Mouse (Mus musculus): ENCODE measurements around the gene Gas7.

The Gas7 gene

DNA sequence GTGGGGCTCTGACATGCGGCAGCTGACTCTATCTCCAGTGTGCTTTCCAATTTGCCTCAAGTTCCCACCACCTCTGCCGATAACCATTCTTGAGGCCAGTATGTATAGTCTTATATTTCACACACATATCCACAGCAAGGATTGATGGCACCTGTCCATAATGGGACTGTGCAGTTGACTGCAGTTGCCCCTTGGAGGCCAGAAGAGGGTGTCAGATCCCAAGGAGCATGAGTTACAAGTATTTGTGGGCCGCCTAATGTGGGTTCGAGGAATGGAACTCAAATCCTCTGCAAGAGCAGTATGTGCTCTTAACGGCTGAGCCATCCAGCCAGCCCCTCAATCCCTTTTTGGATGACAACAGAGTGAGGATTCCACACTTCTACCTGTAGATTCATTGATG is 119.1 kb downstream of the Gas7 start:
- DNase-seq (ENCODE audit: low spot score) = no peak

DNA sequence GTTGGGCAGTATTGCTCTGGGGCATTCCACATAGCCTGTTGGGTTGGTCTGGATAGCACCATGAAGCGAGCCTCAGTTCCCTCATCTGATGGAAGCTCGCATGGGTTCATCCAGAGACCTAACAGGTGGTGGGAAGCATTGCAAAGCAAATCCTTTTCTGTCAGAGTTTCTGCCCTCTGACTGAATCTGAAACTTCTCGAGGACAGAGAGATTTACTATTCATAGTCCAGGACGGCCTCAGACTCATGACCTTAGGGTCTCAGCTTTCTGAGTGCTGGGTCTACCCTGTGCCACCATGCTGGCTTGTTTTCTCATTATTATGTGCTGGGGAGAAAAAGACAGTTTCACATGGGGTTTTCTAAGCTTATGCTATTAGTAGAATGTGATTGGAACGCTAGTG is 122.2 kb downstream of the Gas7 start:
- no peak for DNase-seq (ENCODE audit: low spot score)

DNA sequence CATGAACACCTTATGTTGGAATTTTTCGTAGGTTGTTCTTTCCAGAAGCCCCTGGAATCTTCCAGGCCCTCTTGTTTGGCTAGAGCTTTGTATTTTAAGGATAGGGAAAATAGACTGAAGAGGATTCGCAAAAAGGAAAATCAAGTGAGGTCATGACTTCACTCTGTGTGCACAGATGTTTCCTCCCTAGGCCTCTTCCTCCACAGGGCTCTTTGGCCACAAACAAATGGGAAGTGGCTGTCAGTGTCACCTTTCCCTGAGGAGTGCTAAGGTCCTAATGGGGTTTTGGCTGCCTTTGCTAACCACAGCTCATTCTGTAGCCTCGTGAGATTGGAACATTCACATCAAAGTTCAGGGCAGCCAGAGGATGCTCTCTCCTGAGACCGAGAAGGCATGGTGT is 122.8 kb downstream of the Gas7 start:
- no peak for DNase-seq (ENCODE audit: low spot score)

DNA sequence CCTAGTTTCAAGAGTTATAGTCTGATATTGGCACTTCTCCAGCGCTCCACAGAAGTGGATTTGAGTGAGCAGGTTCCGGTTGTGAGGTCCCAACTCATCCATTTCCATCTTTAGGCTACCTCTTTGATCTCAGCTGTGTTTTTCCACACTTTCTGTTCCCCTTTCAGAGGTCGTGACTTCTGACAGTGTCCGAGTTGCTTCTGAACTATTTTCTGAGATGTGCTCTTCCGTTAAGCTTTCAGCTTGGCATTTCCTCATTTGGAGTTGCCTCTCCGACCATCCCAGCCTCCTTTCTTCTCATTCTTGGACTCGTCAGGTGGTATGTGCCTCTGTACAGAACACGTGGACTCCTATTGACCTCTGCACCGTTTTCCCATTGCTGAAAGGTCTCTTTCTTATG is 123.9 kb downstream of the Gas7 start:
- DNase-seq (ENCODE audit: low spot score) = no peak

DNA sequence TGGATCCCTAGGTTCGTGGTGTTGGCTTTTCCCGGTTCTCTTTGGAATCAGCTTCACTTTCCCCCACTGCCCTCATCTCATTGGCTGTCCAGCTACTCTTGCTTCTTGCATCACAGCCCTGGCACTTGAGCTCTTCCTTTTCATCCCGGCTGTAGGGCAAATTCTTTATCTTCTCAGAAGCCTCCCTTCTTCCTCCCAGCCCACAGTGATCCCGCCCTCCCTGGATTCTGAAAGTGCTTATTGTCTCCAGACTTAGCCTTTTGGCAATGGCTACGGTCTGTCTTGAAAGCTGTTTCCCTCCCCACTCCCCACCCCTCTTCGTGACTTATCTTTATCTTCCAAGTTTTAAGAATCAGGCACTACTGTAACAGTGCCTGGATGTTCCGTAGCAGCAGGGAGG is 126.3 kb downstream of the Gas7 start:
- DNase-seq (ENCODE audit: low spot score) = no peak

DNA sequence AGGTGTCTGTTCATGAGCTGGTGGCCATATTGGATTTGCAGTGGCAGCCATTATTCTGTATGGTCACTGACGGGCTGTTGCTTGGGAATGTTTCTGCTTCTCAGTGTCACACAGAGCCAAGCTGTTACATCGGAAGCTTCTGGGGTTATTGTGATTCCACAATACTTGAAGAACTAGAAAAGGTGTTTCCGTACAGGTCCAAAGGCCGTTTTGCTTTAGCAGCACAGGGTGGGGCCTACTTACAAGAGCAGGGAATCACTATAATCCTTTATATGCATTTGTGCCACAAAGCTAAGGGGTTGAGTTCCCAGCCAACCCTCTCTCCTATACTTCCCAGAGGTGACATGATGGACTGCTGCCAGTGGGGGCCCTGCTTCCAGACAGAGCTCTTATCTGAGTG is 127.3 kb downstream of the Gas7 start:
- no peak for DNase-seq (ENCODE audit: low spot score)

DNA sequence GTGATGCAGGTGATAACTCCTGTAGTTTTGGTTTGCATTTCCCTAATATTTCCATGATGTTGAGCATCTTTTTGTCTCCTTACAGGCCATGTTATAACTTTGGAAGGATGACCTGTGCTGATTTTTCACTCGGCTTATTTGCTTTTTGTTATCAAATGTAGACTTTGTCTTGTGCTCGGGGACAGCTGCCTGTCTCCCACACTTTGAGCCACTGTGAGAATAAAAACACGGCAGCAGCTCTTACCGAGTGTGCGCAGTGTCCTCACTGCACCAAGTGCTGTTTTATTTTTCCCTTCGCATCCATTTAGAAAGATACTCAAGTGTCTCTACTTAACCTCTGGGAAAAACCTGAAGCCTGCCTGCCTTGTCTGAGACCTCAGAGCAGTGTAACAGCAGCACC is 129.8 kb downstream of the Gas7 start:
- no peak for DNase-seq (ENCODE audit: low spot score)

DNA sequence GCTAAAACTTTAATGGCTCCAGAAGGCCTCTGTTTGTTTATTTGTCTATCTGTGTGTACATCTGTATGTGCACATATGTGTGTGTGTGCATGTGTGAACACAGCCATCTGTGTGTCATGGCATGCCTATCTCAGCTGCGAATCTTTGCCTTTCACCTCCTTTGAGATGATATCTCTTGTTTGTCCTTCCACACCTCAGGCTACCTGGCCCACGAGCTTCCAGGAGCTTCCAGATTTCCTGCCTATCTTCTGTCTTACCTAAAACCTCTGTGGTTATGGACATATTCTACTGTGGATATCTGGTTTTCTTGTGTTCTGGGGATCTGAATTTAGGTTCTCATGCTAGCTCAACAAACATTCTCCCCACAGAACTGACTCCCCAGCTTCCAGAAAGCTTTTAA is 130.4 kb downstream of the Gas7 start:
- DNase-seq (ENCODE audit: low spot score) = no peak

DNA sequence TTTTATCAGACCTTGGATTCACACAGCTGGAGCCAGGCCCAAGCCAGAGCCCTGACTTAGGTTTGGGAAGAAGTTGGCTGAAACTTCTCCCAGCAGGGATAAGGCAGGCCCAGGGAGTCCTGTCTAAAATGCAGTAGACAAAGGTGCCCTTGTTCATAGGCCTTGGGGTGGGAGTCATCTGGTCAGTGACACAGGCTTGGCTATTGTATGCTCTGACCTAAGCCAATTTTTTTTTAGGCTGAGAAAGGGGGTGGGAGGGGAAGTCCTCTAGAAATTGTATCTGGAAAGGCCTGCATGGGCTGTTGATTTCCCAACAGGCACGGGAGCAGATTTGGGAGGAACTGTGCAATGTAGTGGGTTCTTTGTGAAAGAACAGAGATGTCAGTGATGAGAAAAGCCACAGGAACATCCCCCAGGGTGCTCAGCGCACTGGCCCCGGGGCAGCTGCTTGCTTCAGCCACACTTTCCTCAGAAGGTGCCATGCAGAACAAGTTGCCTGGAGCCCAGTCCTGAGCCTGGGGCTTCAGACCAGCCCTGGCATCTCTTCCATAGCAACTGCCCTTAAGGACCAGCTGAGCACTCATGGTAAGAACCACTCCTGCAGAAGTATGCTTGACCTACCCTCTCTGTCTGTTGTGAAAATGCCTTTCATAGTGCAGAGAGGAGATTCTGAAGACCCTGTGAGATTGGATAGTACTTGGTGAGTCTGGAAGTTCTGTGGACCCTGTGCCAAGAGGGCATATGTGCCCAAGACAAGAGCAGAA is 131.2 kb downstream of the Gas7 start:
- DNase-seq (ENCODE audit: low spot score) = no peak

DNA sequence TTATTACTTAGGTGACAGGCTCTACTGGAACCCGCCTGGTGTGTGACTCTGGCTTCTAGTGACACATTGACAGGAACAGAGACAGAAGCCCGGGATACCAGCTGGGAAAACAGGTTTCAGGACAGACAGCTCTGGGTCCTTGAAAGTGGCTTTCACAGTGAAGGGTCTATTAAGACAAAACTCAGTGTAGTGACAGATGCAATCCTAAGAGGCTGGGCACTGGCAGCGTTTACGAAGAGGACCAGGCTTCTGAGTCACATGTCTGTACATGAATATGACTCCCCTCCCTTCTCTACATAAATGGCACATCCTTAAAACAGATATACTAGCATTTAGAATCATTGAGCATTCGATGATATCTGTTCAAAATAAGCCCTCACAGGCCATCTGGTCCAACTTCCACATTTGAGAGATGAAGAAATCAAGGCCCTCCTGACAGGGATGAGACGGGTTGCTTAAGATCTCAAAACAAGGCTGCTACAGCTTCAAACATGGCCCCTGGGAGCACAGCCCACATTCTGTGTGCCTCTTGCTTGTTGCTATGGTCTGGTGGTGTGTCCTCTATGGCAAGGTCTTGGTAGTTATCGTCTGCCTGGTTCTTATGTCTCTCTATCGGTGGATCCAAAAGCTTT is 133.1 kb downstream of the Gas7 start:
- no peak for DNase-seq (ENCODE audit: low spot score)

DNA sequence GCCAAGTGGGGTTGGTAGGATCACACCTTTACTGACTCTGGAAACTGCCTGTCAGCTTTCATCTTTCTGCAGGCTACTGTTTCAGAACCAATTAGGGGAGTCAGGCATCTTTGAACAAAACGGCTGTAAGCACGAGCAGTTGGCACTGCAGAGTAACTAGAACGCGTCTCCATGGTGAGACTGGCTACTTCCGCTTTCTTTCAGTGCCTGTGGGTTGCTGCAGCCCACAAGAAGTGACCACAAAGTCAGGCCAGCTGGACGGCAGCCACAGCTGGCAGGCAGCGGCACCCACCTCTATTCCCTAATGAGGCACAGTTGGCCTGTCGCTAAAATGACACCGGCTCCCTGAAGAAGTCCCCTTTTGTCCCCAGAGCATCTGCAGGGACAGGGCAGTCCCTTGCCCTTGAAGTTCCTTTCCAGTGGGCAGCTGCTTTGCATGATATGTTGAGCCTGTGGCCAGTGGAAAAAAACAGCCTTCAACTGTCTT is 133.6 kb downstream of the Gas7 start:
- DNase-seq (ENCODE audit: low spot score) = peak; percentile 62

DNA sequence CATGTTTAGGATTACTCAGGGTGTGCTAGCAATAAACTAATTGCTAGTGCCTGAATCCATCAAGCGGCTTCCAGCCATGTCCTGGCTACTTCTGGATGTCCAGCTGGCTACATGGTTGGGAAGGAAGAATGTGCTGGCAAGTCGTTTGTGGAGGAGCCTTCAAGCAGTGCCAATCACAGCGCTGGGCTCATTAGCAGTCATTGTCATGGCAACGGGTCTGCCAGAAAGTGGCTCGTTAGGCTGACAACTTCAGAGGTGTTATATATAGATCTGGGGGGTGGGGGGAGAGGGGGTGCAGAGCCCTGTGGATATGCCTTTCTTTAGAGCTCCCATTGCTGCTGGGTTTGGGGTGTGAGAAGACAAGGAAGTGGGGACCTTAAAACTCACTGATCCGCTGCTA is 141.0 kb downstream of the Gas7 start:
- peak; percentile 60 for DNase-seq (ENCODE audit: low spot score)

DNA sequence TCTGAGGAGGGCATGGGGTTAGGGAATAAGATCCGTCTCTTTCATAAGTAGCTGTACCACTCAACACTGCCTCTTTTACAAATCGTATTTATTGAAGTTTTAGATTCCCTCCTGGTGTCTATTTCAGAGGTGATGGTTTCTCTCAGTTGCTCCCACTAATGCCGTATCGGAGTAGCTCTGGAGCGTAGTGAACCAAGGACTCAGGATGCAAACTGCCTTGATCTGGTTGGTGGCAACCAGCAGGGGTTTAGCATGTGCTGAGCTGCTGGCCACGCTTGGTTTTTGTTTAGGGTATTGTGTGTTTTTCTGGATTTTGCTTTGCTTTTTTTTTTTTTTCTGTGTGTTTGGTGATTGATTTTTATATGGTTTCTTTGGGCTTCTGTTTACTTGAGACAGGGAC is 141.6 kb downstream of the Gas7 start:
- DNase-seq (ENCODE audit: low spot score) = no peak

DNA sequence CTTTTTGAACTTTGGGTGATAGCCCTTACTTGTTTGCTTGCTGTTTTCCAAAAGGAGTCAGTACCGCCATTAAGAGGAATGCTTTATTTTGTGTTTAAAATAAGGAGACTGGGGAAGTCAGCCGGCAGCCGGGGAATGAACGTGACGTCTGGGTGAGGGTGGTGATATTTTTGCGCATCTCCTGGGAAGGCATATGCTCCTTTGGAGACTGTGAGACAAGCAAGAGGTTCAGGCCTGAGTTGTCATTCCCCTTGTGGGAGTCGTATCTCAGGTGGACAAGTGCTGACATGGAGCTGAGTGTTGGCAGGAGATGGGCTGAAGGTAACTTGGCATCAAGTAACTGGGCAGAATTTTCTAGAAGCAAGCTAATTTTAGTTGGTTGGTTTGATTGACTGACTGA is 142.2 kb downstream of the Gas7 start:
- no peak for DNase-seq (ENCODE audit: low spot score)

DNA sequence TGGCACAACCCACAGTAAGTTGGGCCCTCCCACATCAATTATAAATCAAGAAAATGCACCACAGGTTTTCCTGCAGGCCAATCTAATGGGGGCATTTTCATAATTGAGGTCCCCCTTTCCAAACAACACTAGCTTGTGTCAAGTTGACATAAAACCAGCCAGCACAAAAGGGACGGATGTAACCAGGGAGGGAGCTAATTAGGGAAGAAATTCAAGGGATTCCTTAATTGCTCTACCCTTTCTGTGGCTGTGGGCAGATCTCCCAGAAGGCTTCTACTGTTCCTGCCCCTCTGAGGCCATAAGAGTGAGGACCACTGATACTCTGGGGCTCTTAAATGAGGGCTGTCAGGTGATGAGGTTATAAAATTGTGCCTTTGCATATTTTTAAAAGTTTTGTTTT is 143.9 kb downstream of the Gas7 start:
- DNase-seq (ENCODE audit: low spot score) = no peak

DNA sequence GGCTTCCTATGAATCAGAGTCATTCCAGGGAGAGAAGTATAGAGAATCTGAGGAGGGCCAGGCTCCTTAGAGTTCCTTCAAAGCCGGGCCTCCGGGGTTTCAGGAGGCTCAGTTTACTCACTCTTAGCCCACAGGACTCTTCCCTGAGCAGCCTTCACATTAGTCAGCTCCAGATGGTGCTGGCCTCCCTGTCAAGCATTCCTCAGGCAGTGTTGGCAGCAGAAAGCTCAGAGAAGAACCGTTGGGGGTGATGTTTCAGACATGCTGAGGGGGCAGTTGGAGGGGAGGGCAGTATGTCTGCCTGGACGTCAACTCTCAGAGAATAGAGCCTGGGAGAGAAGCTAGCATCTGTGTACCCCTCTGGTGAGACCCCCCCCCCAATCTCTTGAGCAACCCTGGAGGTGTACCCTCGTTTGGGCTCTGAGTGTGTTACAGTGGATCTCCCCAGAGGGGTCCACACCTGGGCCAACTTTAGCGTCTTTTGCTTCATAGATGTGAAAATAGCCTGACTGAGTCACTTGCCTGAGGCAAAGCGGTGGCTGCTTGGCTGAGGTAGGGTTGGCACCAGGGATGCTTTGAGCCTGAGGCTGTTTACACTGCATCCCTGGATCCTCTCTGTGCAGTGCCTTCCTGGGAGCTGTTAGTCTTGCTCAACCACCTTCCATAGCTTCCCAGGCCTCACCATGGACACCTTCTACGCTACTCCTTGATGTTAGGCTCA is 145.6 kb downstream of the Gas7 start:
- no peak for DNase-seq (ENCODE audit: low spot score)

DNA sequence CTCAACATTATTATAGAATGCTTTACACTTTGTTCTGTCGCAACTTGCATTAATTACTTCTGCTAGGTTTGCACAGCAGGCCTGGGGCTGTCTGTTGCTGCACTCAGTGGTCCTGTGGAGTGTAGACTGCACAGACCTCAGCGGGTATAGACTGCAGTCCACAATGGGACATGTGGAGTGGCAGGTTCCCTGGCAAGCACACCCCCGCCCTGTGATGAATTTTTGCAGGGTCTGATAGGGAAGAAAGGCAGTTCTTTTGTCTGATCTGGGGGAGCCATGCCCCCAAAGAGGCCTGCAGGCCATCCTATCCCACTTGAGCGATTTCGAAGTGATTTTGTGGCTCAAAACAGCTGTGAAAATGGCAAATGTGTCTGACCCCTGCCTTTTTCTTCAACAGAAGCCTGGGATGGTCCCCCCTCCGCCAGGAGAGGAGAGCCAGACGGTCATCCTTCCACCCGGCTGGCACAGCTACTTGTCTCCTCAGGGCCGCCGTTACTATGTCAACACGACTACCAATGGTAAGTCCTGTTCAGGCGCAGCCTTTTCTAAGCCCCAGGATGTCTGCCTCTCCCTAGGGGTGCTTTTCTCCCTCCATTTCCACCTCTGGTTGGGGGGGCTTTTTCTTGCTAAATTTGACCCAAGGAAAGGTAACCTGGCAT is 147.6 kb downstream of the Gas7 start:
- no peak for DNase-seq (ENCODE audit: low spot score)

DNA sequence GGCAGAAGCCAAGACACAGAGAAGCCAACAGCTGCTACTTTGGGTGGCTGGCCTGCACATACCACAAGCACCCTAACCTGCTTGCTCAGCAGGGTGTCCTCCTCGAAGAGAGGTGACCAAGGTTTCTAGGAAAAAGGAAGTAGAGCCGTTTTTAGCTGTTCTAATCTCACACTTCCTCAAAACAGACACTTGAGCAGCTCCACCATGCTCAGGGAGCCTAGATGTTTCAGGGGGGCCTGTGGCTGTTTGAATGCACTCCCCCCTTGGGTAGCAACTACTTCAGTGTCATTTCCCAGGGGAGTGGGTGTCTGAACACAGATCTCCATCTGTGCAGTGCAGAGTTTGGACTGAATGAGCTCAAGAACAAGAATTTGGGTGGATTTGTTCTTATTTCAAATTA is 149.2 kb downstream of the Gas7 start:
- no peak for DNase-seq (ENCODE audit: low spot score)

DNA sequence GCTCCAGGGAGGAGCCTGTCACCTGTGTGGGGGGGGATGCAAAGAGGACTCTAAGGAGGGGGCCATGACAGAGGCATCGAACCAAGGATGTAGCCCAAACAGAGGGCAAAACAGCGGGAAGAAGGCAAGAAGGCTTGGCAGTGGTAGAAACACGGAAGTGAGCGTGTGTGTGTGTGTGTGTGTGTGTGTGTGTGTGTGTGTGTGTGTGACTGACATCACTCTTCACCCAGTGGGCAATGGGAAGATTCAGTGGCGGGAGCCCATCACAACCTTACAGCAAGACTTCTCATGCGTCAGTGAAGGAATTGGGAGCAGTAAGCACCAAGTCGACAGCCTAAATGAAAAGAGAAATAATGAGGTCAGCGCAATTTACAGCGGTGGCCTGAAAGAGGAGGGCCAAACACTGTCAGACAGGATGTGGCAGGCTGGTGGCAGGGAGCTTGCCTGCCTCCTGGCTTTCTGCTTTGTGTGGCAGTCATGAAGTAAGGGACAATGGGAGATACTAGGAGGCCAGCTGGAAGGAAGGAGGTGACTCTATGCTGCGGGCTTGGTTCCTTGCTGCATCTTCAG is 153.0 kb downstream of the Gas7 start:
- DNase-seq (ENCODE audit: low spot score) = no peak

DNA sequence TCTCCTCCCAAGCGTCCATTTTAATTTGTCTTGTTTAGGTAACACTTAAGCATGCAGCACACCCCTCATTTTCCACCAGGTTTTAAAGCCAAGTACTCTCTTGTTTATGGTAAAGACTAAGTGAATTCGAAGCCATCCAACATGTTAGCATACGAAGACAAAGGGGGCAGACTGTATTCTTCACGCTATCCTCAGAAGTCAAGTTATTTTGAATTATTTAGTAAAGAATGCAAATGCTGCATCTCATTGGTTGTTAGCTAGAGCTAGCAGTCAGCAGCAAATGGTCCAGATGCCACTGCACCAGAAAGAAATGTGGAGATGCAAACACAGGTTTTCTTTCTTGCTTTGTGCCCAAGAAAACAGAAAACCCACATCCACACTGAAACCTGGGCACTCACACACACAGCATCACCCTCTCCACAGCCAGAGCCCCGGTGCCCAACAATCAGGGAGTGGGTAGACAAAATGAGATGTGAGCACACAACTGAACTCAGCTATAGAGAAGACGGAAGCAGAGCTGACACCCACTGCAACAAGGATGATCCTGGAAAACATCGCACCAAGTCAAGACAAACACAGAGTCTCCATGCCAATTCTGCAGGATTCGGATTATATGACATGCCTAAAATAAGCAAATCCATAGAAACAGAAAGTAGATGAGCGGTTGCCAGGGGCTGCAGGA is 157.1 kb downstream of the Gas7 start:
- no peak for DNase-seq (ENCODE audit: low spot score)

DNA sequence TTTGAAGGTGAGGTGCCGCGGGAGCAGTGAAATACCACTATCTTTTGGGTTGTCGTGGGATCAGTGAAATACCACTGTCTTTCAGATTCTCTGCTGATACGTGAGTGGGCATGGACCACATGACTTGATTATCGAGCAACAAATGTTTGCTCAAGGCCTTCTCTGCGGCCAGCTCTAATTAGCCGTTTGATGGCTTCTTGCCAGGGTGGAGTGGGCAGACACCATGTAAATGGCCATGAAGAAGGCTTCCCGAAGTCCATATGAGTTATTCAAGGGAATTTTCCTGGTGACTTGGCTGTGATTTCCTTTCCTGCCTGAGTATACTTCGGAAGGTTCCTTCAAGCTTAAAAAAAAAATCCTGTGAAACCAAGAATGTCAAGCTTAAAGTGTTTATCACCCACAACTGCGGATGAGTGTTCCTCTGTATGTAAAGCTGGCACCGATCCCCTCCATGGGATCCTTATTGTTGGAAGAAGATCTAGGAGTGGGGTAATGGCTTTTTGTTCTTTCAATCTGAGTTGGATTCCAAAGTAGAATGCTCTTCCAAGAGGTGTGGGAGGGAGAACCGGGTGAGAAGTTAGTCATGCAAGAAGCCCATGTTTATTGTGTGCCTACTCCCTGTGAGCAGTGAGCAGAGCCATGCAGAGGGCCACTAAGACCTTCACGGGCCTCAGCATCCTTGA is 161.5 kb downstream of the Gas7 start:
- DNase-seq (ENCODE audit: low spot score) = no peak
